Mouse (Mus musculus) thymus, adult 18-20 months (tissue): ENCODE data around the gene Tmem86b.
"Not testable (repeated sequence)": the region's sequence is repeated elsewhere in the genome, so short reads cannot be mapped to it uniquely, and the experiment has no call there.

Experiments
- DNase-seq, 2 experiments: peaks; one replicate each; pipeline ENCODE4 v3.0.0; 2022; ENCODE audit warnings: mixed read lengths in 2 of 2

Gene Tmem86b

DNA sequence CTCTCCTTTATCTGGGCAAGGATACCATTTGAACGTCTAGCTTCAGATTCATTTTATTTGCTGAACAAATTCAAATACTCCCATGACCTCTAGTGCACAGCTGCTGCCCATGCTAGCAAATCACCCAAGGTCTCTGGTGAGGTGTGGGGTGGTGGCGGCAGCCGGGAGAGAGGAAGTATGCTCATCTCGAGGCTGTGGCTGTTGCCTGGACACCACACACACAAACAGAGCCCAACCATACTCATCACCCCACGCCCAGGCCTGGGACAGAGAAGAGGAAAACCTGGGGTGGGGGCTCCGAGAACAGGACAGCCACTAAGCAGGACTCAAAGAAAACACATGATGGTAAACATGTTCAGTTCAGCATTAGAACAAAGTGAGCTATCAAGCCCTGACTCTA is 16.1 kb upstream of the Tmem86b start:
- DNase-seq, result no peak

DNA sequence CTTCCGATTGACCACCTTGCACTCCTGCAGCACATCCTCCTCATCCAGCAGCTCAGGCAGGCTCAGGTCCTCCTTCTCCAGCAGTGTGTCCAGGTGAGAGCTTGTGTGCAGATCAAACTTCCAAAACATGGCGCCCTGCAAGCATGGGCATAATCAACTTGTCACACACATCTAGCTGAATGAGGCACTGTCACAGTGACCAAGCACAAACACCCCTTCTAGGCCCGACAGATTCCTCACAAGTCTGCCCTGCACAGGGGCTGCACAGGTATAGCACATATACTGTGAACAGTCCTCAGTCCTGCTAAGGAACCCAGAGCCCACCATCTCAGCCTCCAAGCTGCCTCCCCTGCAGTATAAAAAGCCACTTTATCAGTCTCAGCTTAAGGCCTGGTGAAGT is 15.6 kb upstream of the Tmem86b start:
- DNase-seq, result no peak

DNA sequence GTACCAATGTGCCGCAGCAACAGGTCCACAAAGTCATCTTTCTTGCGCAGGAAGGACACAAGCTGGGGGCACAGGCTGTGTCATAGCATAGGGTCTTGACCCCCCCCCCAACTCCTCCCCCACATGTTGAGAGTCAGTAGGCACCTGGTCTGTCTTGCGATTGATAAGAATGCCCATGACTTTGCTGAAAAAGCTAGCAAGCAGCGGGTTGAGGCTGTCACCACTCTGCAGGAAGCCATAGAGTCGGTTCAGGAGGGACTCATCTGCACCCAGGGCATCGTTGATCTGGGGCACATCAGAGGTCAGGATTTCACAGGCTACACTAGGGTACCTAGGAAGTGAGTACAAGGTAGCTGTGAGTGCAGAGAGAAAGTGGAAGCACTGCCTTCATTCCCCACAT is 12.0 kb upstream of the Tmem86b start:
- no peak for DNase-seq

DNA sequence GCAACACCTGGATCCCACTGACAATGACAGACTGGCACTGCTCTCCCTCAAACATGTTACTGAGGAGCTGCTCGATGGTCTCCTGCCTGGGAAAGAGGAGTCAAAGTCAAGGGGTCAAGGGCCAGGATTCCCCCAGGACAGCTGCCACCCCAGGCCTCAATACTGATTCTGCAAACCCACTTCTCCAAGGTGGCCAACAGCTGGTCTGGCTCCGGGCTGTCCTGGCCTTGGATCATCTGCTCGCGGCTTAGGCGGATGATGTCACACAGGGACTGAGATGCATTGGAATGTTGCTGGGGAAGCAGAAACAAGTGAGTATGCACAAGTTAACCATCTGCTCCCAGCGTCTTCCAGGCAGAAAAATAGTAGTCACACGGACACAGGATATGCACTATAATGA is 10.7 kb upstream of the Tmem86b start:
- no peak for DNase-seq

DNA sequence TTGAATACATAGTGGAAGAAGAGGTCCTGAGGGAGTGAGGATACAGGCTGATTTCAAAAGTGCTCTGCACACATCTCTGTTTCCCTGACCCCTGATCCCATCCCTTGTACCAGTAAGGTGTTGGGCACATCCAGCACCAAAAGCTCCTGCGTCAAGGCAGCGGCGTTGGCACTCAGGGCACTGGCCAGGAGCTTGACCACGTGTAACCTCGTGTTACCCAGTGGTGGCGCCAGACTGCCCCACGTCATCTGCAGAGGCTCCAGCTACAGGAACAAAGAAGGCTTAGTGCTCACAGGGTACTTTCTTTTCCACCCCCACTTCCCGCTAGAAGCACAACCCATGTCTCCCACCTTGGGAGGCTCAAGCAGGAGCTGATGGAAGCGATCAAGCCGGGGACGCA is 9.9 kb upstream of the Tmem86b start:
- DNase-seq, result no peak

DNA sequence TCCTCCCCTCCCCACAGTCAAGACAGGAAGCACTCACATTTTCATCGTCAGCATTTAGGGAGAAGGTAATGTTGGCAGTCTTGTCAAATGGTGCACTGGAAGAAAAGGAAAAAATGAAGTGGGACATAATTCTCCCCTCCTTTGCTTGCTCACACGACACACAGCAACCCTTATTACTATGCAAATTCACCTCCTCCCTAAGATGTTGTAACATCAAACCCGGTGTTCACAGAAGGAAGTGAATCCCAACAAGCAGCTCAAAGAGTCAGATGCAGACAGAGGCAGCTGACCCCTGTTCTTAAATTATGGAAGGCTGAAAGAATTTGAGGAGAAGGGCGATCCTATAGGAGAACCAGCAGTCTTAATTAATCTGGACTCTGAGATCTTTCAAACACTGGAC is 5.0 kb upstream of the Tmem86b start:
- no peak for DNase-seq

DNA sequence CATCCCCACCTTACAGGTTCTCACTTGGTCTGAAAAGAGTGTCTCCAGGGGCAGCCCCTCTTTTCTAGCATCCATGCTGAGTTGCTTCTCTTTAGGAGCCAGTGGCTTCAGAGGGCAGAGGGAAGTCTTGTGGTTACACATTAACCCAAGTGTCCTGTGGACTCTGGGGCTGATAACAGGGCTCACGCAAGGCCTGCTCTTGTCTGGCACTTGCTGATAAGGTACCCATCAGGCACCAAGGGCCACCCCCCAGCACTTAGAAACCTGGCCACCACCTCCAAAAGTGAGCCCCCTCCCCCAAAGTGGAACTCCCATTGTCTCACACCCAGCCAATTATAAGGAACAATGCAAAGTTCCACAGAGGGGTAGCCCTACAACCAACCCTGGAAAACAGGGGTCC is 1.0 kb downstream of the Tmem86b start:
- DNase-seq, result no peak

DNA sequence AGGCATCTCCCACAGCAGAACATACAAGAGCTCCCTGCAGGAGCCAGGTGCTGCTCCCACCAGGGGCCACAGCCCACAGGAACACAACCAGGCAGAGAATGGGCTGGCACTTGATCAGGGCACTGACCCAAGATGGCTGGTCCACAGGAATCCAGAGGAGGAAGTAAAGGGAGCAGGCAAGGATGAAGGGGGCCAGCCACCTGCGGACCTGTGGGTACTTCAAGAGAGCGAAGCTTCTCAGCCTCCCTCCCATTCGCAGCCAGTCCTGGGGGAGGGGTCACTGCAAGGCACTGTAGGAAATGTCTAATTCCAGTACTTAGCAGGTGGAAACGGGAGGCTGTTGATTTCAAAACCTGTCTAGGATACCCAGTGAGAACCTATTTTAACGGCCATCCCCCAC is 1.6 kb downstream of the Tmem86b start:
- no peak for DNase-seq

DNA sequence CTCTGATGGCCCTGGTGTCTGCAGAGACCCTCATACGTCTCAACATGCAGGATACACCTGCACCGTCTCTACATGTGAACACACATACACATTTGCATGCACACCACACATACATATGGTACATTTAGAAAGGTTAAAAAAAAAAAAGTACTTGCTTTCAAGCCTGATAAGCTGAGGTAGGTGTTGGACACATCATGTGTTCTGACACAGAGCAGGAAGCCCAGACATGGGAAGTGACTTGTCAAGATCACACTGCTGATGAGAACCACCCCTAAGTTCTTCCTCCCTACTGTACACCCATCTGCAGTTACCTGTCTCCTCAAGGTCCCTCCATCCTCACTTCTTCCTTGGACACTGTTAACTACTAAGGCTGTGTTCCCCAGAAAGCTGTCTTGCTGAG is 5.3 kb downstream of the Tmem86b start:
- DNase-seq, result no peak

DNA sequence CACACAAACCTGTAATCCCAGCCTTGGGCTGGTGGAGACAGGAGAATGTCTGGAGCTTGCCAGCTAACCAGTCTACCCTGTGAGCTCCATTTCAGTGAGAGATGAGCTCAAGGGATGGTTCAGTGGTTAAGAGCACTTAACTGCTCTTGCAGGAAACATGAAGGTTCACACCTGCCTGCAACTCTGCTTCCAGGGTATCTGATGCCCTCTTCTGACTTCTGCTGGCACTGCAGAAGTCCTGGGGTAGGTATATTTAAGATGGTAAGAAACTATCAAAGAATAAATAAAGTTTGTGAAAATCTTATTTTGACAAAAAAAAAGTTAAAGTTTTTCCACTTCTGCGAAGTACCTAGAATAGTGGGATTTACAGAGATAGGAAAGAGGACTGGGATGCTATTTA is 6.9 kb downstream of the Tmem86b start:
- no peak for DNase-seq

DNA sequence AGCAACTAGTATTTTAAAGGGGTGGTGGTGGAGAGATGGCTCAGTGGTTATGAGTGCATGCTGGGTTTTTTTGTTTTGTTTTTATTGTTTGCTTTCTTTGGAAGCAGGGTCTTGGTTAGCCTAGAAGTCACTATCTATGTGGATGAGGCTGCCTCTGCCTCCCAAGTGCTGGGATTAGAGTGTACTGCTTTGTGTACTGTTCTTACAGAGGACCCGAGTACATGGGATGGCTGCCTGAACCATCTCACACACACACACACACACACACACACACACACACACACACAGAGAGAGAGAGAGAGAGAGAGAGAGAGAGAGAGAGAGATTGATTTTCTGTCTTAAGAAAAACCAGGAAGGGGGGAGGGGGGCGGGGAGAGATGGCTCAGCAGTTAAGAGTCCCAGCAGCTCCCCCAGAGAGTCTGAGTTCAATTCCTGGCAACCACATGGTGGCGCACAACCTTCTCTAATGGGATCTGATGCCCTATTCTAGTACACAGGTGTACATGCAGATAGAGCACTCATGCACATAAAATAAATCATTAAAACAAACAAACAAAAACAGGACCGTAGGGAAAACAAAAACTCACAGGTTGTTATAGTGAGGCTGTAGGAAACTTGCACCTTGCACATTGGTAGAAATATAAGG is 7.6 kb downstream of the Tmem86b start:
- peak; percentile 40 to 67 for DNase-seq

DNA sequence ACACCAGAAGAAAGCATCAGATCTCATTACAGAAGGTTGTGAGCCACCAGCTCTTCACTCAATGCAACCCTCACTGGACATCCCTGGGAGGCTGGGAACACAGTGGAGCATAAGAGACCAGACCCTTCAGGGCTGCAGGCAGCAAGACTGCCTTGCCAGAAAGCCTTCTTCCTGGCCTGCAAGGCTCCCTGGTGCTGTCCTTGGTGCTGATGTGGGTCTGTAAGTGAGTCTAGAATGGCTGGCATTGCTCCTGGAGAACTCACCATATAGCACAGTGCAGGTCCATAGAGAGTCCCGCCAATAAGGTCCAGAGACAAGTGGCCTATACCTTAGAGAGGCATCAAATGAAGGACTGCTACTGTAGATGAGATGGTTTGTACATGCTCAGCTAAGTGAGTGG is 11.2 kb downstream of the Tmem86b start:
- no peak for DNase-seq

DNA sequence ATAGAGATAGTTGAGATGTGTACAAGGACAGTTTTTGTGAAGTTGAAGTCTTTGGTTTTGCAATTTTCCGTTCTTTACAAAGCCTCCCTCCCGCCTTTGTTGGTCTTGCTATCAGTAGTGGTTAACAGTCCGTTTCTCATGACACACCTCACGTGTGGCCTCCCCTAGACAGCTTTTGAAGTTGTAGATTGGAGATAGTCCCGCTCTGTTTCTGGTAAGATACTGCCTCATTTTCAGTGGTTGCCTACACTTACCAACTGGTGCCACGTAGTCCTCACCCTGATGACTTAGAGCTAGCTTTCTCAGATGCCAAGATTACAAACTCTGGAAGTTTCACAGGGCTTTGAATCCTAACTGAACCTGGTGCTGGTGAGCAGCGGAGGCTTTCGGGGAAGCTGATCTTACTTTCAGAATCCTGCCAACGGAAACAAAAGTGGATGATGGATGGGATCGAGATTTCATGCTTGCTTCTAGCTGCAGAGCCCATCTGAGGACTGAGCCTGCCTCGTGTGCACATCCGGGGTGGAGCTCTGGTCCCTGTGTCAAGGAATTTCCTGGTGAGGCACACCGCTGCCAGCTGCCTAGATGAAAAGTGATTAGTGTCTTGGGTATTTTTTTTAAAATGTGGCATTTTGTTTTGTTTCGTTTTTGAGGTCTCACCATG is 17.4 kb downstream of the Tmem86b start:
- no peak for DNase-seq

DNA sequence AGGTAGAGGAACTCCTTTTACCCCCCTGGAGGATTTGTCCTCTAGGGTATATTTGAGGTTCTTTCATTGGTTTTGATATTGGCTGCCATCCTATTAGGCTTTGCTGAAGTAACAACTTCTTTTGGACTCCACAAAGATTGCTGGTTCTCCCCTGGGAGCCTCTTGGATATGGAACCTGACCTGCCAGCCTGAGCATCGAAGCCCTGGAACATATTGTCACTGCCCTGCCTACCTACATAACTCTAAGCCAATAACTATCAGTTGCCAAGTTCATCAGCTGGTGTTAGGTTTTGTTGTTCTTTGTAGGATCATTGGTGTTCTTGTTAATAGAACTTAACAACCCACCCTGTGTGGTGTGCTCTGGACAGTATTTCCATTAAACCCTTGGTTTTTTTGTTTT is 18.3 kb downstream of the Tmem86b start:
- DNase-seq, result no peak

DNA sequence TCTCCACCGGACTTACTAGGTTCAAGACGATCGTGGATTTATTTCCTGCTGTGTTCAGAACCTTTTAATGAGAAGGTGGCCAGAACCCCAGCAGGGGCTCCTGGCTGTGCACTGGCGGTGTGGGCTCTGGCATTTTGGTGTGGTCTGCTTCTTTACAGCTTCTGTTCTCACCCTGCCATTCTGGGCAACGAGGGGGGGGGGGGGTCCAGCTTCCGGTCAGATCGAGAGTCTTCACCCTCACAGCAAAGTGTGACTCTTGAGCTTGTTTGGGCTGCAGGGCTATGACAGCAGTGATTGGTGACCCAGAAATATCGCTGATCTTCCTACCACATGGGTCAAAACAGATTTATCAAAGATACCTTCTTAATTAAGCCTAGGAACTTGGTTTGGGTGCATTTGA is 18.8 kb downstream of the Tmem86b start:
- no peak for DNase-seq

DNA sequence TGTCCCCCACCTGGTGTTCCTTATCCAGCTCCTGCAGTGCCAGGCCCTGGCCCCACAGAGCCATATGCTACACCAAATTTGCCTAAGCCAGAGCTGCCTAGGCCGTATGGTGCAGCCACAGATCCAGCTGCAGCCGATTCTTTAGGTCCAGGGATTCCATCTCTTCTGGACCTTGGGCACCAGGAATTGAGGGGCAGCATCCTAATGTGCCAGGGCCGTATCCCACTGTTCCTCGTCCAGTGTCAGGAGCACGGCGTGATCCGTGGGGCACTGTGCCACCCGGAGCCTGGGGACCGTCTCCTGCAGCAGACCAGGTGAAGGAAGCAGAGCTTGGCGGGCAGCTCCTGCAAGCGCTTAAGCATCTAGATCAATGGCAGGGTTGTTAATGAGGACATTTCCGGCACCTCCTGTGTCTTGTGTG is 19.3 kb downstream of the Tmem86b start:
- DNase-seq, result no peak

DNA sequence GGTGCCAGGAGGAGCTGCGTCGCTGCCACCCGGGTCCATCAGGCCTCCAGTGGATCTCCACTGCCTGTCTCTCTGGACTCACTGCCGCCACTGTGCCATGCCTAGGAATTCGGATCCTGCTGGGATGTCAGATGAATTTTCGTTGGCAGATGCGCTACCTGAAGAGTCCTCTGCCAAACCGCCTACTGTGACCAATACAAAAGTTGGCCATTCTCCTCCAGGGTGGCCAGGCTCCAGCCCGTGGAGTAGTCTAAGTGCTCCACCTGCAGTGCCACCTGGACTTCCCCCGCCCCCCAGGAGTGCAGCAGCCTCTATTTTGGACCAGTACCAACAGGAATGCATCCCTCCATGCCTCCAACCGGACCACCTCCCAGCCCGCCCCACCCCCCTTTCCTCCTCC is 19.7 kb downstream of the Tmem86b start:
- no peak for DNase-seq

DNA sequence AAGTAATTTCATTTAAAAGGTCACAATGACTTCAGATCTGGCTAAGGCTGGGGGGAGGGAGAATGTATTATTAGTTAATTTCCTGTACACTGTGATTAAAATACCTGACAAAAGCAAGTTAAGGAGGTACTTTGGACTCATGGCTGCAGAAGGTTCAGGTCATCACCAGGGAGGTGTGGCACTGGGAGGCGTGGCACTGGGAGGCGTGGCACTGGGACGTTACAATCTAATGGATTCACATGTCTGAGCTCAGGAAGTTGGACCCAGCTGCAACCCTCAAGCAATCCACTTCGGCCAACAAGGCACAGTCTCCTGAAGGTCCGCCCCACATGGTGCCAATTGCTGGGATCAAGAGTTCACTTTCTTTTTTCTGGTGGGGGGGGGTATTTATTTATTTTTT is 23.2 kb downstream of the Tmem86b start:
- no peak for DNase-seq

DNA sequence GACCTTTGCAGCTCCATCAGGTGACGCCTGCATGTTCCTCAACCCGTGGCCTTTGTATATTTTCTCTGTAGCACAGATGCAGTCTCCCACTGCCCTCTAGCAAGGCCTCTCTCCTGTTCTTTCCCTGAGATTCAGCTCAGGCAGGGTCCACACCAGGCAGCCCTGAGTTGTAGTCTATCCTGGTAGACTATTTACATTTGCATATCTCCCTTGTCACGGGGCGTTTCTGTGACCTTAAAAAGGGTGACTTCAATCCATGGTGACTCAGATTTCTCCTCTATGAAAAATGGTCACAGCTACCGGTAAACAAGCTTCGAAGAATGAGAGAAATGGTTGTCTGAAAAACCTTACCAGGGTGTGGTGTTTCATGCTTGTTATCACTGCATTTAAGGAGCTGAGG is 27.3 kb downstream of the Tmem86b start, which contains the start of gene Ptprh:
Gene Ptprh (minus strand): TSS at position 169 of the 400 bp plus-strand sequence.
- no peak for DNase-seq

DNA sequence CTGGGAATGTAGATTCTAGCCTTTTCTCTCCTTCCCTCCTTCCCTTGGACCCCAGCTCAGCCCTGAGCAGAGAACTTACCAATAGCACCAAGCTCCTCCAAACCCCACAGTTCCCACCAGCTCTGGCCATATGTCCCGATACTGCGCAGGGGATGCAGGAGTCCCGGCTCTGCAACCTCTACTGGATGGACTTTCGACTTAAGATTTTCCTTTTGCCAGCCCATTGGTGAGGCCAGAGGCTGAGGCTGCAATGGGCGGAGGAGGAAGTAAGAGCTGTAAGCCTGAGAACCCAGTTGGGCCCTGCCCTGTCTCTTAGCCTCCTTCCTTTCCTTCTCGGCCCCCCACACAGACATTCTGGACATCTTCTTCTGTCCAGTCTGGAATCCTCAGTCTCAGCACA is 28.3 kb downstream of the Tmem86b start:
- DNase-seq, result no peak

DNA sequence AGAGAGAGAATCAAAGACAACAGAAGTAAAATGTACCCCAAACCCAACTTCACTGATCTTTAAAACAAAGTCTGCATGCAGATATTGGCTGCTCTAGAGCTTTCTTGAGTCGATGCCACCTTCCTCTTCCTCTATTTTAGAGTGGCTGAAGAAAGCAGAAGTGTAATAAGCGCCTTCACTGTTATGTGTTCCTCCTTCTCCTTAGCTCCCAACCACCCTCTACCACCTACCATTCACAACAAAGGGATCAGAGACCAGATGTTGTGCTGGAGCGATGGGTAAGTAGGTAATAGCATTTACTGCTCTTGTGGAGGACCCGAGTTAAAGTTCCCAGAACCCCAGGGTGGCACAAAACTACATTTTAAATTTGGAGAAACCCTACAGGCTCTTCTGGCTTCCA is 34.2 kb downstream of the Tmem86b start:
- not testable (repeated sequence) for DNase-seq

DNA sequence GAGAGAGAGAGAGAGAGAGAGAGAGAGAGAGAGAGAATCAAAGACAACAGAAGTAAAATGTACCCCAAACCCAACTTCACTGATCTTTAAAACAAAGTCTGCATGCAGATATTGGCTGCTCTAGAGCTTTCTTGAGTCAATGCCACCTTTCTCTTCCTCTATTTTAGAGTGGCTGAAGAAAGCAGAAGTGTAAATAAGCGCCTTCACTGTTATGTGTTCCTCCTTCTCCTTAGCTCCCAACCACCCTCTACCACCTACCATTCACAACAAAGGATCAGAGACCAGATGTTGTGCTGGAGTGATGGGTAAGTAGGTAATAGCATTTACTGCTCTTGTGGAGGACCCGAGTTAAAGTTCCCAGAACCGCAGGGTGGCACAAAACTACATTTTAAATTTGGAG is 49.7 kb downstream of the Tmem86b start:
- DNase-seq, result not testable (repeated sequence)
